Mouse (Mus musculus) kidney, postnatal 10 days (tissue): ENCODE results near the gene Nrn1.

Experiments
- DNase-seq: peaks from one replicate; pipeline ENCODE4 v3.0.0; 2021; ENCODE audit warnings: mixed read lengths

Gene Nrn1

DNA sequence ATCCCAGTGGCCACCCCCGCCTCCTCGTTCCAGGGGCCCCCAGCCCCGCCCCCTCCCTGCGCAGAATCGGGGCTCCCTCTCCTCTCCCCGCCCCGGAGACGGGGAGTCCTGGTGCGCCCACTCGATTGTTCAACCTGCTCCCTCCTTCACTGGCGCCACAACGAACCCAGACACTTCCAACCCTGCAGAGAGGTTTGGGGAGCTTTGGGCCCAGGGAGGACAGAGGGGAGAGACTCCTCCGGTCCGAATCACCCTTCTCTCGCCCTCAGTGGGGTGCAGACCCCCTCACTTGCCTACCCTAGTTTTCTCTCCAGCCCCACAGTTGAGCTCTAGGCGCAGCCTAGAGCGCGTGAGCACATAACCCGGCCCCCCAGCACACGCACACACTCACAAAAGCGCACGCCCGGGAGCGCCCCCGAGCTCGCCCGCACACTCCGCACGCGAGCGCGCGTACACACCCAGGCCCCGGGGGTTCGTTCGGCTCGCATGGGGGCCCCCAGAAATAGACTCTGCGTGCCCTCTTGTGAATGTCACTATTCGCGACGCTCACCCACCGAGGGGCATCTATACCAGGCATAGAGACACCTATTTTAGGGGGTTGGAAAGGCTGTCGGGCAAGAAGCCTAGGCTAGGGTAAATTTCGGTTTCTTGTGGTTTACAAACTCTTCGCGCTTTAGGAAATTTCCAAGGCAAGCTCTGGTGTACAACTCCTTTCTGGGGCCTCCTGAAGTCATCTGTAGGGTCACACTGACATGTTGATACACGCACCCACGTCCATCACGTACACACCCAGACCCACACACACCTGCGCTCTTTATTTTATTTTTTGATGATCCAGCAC lies at the start of gene Nrn1:
Nrn1 (minus strand) TSS at position 401 of the 841 bp plus-strand sequence.
- no peak for DNase-seq

GRCm38 (mm10) chr13:36779626-36780025 lies 44.7 kb upstream of the Nrn1 start:
- DNase-seq: no peak

DNA sequence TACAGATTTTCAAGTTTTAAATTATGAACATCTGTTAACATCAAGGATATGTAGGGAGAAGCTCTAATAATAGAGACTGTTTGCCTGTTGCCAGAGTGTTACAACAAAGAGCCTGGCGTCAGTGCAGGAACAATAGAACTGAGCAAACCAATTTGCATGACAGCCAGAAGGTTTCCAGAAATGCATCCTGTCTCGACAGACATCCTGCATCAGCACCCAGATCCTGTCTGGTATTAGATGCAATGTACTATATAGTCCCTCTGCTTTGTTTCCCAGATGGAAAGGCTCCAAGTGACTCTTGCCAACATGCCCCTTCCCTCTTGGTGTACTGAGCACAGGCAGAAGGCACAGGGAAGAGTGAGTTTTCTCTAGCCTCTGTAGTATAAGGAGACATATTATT lies 31.9 kb upstream of the Nrn1 start:
- no peak for DNase-seq

DNA sequence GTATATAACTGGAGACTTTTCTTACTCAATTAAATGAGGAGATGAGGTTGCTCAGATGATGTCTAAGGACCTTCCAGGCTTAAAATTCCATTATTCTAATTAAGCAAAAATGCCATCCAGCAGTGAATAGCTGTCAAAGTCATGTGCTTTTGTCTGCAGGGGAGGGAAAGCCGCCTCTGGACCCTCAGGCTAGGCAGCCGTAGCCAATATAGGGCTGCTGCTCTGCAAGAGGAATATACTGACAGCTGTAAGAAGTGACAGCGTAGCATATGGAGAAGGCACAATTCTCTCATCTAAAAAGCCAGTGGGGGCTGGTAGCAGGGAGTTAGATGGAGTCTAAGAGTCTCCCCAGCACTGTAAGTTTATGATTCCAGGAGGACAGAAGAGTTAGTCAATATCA lies 16.9 kb upstream of the Nrn1 start:
- DNase-seq: no peak

GRCm38 (mm10) chr13:36750056-36750455 lies 15.1 kb upstream of the Nrn1 start:
- DNase-seq: no peak

DNA sequence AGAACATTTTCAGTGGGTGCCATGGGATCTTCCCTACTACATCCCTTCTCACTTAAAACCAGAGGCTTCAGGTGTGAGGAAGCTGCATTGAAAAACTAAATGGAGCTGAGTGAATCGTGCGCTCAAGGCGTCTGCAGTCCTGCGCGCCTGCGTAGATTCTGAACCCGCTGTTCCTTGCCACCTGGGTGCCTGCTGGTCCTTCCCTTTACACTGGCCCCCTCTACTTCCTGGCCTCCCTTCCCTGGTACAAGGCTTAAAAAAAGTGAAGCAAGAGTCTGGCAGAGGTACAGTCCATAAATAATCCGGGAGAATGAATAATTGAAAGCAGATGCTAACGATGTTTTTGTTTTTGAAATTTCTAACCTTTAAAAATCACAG lies 1.7 kb upstream of the Nrn1 start:
- DNase-seq: no peak

- DNase-seq: peak; percentile 49
These were observed 1.1 kb upstream of the Nrn1 start for GRCm38 (mm10) chr13:36735901-36736618.

GRCm38 (mm10) chr13:36733989-36734690 lies 791 bp downstream of the Nrn1 start:
- DNase-seq: no peak

DNA sequence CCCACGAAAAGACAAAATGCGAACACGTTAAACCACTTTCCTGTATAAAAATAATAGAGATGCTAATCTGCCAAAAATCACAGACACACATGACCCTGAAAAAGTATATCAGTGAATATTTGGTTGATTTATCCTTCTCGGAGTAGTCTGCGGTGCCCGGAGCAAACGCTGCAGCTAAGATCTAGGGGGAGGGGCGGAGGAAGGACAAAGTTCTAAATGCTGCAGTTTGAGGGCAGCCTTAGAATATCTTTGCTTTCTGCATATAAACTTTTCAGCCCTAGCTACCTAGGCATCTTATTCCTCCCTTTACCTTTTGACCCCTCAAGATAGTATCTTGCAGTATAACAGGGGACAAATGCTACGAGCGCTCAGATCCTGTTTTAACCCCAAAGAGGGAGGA lies 1.4 kb downstream of the Nrn1 start:
- DNase-seq: no peak

DNA sequence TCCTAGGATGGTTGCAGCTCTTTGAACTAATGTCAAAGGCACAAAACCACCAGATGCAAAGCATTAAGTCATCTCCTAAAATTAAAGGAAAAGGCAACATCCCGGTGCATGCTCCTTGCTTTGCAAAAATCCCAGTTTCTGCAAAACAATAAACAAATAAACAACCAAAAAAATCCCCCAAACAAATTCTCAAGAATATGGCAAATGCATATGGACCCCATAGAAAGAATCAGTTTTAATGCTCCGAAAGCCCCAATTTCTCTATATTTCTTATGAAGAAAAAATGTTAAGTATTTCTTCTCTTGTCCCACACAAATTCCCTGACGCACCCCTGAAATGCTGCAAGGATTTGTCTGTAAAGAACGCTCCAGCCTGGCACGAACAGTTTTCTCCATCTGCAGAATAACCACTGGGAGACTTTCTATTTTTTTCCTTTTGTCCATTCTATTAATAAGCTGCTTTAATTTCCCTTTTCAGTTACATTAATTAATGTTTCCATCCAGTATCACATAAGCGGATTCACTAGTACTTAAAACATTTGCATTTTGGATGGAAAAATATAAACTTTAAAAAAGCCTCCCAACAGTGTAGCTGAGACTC lies 1.9 kb downstream of the Nrn1 start:
- no peak for DNase-seq

DNA sequence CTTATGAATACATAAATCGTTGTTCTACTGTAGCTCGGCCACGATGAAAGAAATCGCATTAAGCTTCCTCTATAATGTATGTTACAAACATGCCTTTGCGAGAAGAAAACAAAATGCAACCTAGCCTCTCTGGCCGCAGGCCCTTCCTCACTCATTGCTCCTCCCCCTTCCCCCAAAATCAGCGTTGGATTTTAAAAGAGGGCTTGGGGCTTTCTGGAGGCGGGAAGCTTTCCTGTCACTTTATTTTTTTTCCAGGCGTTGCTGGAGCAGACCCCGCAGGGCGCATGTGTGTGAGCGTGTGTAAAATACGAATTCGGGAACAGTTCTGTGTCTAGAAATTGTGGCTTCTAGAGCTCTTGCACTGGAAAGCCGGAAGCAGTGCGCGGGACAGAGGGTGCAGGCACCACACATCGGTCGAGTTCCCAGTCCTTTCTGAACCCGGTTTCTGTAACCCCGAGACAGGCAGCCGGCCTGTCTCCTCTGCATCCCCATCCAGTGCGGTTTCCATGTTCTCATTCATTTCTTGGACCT lies 2.9 kb downstream of the Nrn1 start:
- DNase-seq: peak; percentile 32

DNA sequence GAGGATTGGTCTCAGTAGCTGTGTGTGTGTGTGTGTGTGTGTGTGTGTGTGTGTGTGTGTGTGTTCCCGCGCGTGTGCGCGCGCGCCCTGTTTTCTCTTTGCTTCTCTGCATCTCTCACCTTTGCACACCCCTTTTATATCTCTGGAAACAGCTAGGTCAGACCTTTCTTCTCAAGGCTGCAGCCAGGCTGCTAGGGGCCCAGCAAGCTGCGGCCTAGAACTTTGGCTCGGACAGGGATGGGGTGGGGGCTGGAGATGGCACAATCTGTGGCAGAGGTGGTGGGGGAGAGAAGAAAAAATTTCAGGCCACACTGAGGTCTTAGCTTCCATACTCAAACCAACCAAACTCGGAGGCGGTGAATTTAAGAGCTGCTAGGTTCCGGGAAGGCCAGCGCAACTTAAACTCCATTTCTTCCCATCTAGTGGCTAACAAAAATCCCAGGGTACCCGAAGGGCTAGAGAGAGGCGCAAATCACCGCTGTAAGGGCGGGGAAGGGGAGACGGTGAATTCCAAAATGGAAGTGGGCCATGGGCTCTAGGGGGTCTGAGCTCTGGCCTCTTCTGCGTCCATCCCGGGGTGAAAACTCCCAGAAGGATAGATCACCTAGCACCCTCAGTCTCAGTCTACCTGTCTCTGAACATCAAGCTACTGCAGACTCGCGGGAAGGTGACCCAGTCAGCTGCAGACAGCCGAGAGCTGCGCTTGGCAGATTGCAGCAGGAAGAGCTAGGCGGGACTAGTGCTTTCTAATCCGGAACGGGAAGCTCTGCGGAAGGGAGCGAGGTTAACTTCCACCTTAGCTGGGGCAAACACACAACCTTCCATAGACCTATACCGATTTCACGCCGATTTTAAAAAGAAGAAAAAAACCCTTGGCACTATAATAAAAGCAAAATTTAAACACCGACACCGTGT lies 3.7 kb downstream of the Nrn1 start:
- peak; percentile 55 for DNase-seq

GRCm38 (mm10) chr13:36730341-36730761 lies 4.6 kb downstream of the Nrn1 start:
- DNase-seq: no peak

DNA sequence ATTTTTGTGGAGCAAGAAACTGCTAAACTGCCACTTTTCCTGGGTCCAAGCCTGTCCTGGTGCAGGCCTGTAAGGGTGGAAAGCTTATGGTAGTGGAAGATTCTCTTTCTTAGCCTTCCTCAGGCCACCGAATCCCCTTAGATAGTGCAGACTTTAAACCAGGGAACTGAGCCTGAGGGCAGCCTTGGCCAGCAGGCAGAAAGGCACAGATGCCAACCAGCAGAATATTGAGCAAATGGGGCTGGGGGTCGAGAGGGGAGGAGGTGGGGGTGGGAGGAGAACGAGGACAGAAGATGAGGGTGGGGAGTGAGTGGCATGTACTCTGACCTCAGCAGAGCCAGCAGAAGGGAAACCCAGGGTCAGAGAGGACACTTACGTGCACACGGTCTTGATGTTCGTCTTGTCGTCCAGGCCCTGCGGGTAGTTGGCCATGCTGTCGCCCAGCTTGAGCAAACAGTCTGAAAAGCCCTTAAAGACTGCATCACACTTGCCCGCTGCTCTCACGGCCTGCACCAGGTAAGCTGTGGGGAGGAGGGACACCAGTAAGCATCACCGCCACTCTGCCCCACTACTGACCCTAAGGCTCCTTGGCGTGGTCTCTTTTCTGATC lies 5.1 kb downstream of the Nrn1 start:
- DNase-seq: no peak

GRCm38 (mm10) chr13:36728509-36728908 lies 6.4 kb downstream of the Nrn1 start:
- no peak for DNase-seq

DNA sequence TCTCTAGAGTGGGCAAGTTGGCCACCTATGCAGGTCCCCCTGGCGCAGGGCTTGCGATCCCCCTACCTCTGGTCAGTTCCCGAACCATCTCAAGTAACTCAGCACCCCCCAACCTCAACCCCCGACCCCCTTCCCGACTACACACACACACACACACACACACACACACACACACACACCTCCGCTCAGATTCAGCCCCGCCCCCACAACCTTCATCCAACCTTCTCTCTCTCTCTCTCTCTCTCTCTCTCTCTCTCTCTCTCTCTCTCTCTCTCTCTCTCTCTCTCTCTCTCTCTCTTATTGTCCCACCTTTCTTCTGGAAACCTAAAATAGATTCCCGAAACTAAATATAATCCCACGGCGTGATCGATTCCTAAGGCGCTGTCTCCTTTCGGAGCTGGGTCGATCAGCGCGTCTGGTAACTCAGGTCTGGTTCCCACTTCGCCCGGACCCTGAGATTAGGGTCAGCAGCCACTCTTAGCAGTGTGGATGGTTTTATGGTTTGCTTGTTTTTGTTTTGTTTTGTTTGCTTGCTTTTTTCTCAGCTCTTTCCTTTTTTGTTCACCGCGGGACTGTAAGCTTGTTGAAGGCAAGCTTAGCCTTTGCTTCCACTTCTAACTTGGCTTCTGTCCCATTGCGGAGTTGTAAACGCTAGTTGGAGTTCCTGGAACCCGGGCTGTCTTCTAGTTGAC lies 7.0 kb downstream of the Nrn1 start:
- no peak for DNase-seq

DNA sequence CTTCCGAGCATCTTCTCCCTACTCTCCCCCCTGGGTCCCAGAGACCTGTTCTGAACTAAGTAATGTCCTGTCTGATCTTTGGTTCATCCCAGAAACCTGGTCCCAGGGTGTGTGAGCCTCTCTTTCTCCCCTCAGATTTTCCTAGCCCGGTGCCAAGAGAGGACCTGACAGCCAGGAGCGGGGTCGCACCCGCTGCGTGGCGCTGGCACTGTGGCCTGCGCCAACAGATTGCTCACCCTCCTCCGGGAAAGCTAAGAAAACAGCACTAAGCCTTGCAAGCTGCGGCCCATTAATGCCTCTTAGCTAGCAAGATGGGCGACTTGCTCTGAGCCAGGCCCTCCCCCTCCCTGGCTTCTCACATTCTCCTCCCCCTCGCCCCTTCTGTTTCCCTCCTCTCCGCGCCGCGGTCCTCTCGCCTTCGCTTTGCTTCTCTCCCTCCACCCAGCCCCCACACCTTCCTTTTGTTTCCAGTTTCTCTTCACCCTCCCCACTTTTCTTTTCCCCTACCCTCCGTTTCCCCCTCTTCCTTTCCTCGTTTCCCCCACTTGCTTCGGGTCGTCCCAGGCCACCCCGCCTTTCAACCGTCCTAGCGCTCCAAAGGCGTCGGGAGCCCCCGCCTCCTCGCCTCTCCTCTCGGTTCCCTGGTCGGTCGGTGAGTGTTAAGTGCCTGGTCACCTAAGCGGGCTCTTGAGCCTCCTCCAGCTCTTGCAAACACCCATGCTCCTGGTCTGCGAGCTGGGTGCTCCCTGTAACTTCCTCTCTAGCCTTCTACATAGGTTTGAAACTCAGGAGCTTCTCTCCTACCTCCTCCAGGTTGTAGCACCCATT lies 7.8 kb downstream of the Nrn1 start:
- no peak for DNase-seq

GRCm38 (mm10) chr13:36726551-36726950 lies 8.4 kb downstream of the Nrn1 start:
- no peak for DNase-seq

- no peak for DNase-seq
These were observed 9.1 kb downstream of the Nrn1 start for GRCm38 (mm10) chr13:36725881-36726280.
